Mouse (Mus musculus) MEL (cell line): ENCODE data around the gene Kif19a. TPM values are rescaled to one million over a fixed set of nuclear protein-coding genes. Genes with fewer than 3 reads are reported as not detected.

Source experiments
- DNase-seq: peaks from one replicate; pipeline ENCODE4 v3.0.0; 2011; ENCODE audit warnings: low read depth, low spot score
- H3K27ac ChIP-seq: 2 replicates; pipeline ENCODE4 v1.5.1; 2012; ENCODE audit warnings: low read depth, mild to moderate bottlenecking, control low read depth, low read length, moderate library complexity; ENCODE audit not compliant: control insufficient read depth
- H3K27me3 ChIP-seq, 2 experiments: fragments of 150-350 bp in 1 of 2; sonication (generic) in 1 of 2; 2 replicates each; pipeline ENCODE4 v1.6.1; 2012; ENCODE audit warnings: low read length in 2 of 2, mild to moderate bottlenecking in 2 of 2, improper control_type of control experiment in 1 of 2, moderate library complexity in 1 of 2; ENCODE audit not compliant: insufficient read depth in 2 of 2, control insufficient read depth in 1 of 2
- H3K36me3 ChIP-seq, 2 experiments: 2 replicates each; pipeline ENCODE4 v1.6.1; 2012 to 2014; ENCODE audit warnings: low read length in 2 of 2, improper control_type of control experiment in 1 of 2, inconsistent platforms in 1 of 2, mild to moderate bottlenecking in 1 of 2; ENCODE audit not compliant: insufficient read depth in 2 of 2, control insufficient read depth in 1 of 2
- H3K4me1 ChIP-seq, 2 experiments: fragments of 150-350 bp in 1 of 2; sonication (generic) in 1 of 2; 2 replicates each; pipeline ENCODE4 v1.6.1; 2012; ENCODE audit warnings: low read length in 2 of 2, improper control_type of control experiment in 1 of 2, mild to moderate bottlenecking in 1 of 2; ENCODE audit not compliant: insufficient read depth in 2 of 2, control insufficient read depth in 1 of 2
- H3K4me3 ChIP-seq, 2 experiments: fragments of 150-350 bp in 1 of 2; sonication (generic) in 1 of 2; 2 replicates each; pipeline ENCODE4 v1.5.1; 2012; ENCODE audit warnings: low read depth in 2 of 2, low read length in 2 of 2, mild to moderate bottlenecking in 2 of 2, moderate library complexity in 2 of 2, control low read depth in 1 of 2, improper control_type of control experiment in 1 of 2; ENCODE audit not compliant: control insufficient read depth in 1 of 2, insufficient read depth in 1 of 2
- H3K79me2 ChIP-seq: 2 replicates; pipeline ENCODE4 v1.6.1; 2012; ENCODE audit warnings: mild to moderate bottlenecking, low read length, moderate library complexity; ENCODE audit not compliant: control insufficient read depth, poor library complexity, insufficient read depth
- H3K9ac ChIP-seq: 2 replicates; pipeline ENCODE4 v1.6.1; 2012; ENCODE audit warnings: low read depth, mild to moderate bottlenecking, control low read depth, low read length, moderate library complexity; ENCODE audit not compliant: control insufficient read depth, poor library complexity, severe bottlenecking
- H3K9me3 ChIP-seq: fragments of 150-350 bp; sonication (generic); replicated peaks from 2 replicates; pipeline ENCODE4 v1.6.1; 2012; ENCODE audit warnings: mild to moderate bottlenecking, low read length, improper control_type of control experiment, moderate library complexity; ENCODE audit not compliant: insufficient read depth
- BHLHE40 ChIP-seq: IDR thresholded peaks from 2 replicates; pipeline ENCODE4 v1.6.1; 2012; ENCODE audit warnings: low read depth, mild to moderate bottlenecking, inconsistent platforms, low read length, improper control_type of control experiment, borderline replicate concordance
- CHD1 ChIP-seq: IDR thresholded peaks from 2 replicates; pipeline ENCODE4 v1.6.1; 2012; ENCODE audit warnings: low read depth, mild to moderate bottlenecking, inconsistent platforms, low read length, improper control_type of control experiment
- CHD2 ChIP-seq: IDR thresholded peaks from 2 replicates; pipeline ENCODE4 v1.6.1; 2011; ENCODE audit warnings: low read length, improper control_type of control experiment
- CTCF ChIP-seq, 3 experiments: IDR thresholded peaks in 2 of 3; conservative IDR thresholded peaks in 1 of 3; 2 replicates each; pipeline ENCODE4 v1.5.1; 2011 to 2012; ENCODE audit warnings: low read length in 3 of 3, low read depth in 2 of 3, mild to moderate bottlenecking in 2 of 3, improper control_type of control experiment in 1 of 3, inconsistent platforms in 1 of 3, mixed read lengths in 1 of 3, moderate library complexity in 1 of 3; ENCODE audit not compliant: control insufficient read depth in 1 of 3, insufficient read depth in 1 of 3, poor library complexity in 1 of 3, severe bottlenecking in 1 of 3
- E2F4 ChIP-seq: IDR thresholded peaks from 2 replicates; pipeline ENCODE4 v1.6.1; 2011; ENCODE audit warnings: low read depth, low read length, improper control_type of control experiment, borderline replicate concordance
- ELF1 ChIP-seq: IDR thresholded peaks from 2 replicates; pipeline ENCODE4 v1.6.1; 2014; ENCODE audit warnings: low read depth, mild to moderate bottlenecking, inconsistent platforms, low read length, improper control_type of control experiment, moderate library complexity
- EP300 ChIP-seq, 2 experiments: IDR thresholded peaks; 2 replicates each; pipeline ENCODE4 v1.6.1; 2011; ENCODE audit warnings: improper control_type of control experiment in 2 of 2, low read length in 2 of 2, low read depth in 1 of 2, mild to moderate bottlenecking in 1 of 2
- JUND ChIP-seq: IDR thresholded peaks from 2 replicates; pipeline ENCODE4 v1.6.1; 2011; ENCODE audit warnings: low read depth, mild to moderate bottlenecking, improper control_type of control experiment, low read length
- KAT2A ChIP-seq: conservative IDR thresholded peaks from 2 replicates; pipeline ENCODE4 v1.6.1; 2012; ENCODE audit warnings: low read depth, low read length, improper control_type of control experiment, inconsistent platforms
- MAFK ChIP-seq: IDR thresholded peaks from 2 replicates; pipeline ENCODE4 v1.6.1; 2011; ENCODE audit warnings: low read depth, mild to moderate bottlenecking, low read length, improper control_type of control experiment, borderline replicate concordance
- MEF2A ChIP-seq: IDR thresholded peaks from 2 replicates; pipeline ENCODE4 v1.6.1; 2014; ENCODE audit warnings: low read depth, mild to moderate bottlenecking, inconsistent platforms, low read length, improper control_type of control experiment; ENCODE audit not compliant: poor library complexity, insufficient replicate concordance, severe bottlenecking; ENCODE audit errors: extremely low read depth
- MXI1 ChIP-seq: IDR thresholded peaks from 2 replicates; pipeline ENCODE4 v1.6.1; 2011; ENCODE audit warnings: mild to moderate bottlenecking, low read depth, low read length, improper control_type of control experiment
- MYB ChIP-seq: IDR thresholded peaks from 2 replicates; pipeline ENCODE4 v1.6.1; 2011; ENCODE audit warnings: mild to moderate bottlenecking, low read depth, low read length, improper control_type of control experiment
- MYC ChIP-seq: IDR thresholded peaks from 2 replicates; pipeline ENCODE4 v1.6.1; 2011; ENCODE audit warnings: low read depth, mild to moderate bottlenecking, low read length, improper control_type of control experiment, moderate library complexity
- NELFE ChIP-seq: IDR thresholded peaks from 2 replicates; pipeline ENCODE4 v1.6.1; 2011; ENCODE audit warnings: low read depth, low read length, improper control_type of control experiment
- NRF1 ChIP-seq: IDR thresholded peaks from 2 replicates; pipeline ENCODE4 v1.6.1; 2014; ENCODE audit warnings: low read depth, mild to moderate bottlenecking, inconsistent platforms, low read length, improper control_type of control experiment, moderate library complexity; ENCODE audit not compliant: poor library complexity, insufficient read depth, severe bottlenecking
- POLR2AphosphoS2 ChIP-seq: IDR thresholded peaks from 2 replicates; pipeline ENCODE4 v1.6.1; 2011; ENCODE audit warnings: low read length, improper control_type of control experiment
- RAD21 ChIP-seq: IDR thresholded peaks from 2 replicates; pipeline ENCODE4 v1.6.1; 2011; ENCODE audit warnings: mild to moderate bottlenecking, low read depth, low read length, improper control_type of control experiment
- RCOR1 ChIP-seq: IDR thresholded peaks from 2 replicates; pipeline ENCODE4 v1.6.1; 2012; ENCODE audit warnings: low read depth, mild to moderate bottlenecking, inconsistent platforms, low read length, improper control_type of control experiment
- SIN3A ChIP-seq: IDR thresholded peaks from 2 replicates; pipeline ENCODE4 v1.6.1; 2012; ENCODE audit warnings: low read length, improper control_type of control experiment, inconsistent platforms
- SMC3 ChIP-seq: IDR thresholded peaks from 2 replicates; pipeline ENCODE4 v1.6.1; 2011; ENCODE audit warnings: low read depth, low read length, improper control_type of control experiment
- TAL1 ChIP-seq: IDR thresholded peaks from 2 replicates; pipeline ENCODE4 v1.6.1; 2012; ENCODE audit warnings: mild to moderate bottlenecking, inconsistent platforms, low read length, moderate library complexity, mixed read lengths
- TBP ChIP-seq: IDR thresholded peaks from 2 replicates; pipeline ENCODE4 v1.8.0; 2011; ENCODE audit warnings: low read depth, low read length, improper control_type of control experiment
- ZC3H11A ChIP-seq: IDR thresholded peaks from 2 replicates; pipeline ENCODE4 v1.6.1; 2012; ENCODE audit warnings: low read depth, mild to moderate bottlenecking, inconsistent platforms, low read length, improper control_type of control experiment
- ZKSCAN1 ChIP-seq: IDR thresholded peaks from 2 replicates; pipeline ENCODE4 v1.6.1; 2012; ENCODE audit warnings: low read depth, mild to moderate bottlenecking, inconsistent platforms, low read length, improper control_type of control experiment, moderate library complexity
- ZNF384 ChIP-seq: IDR thresholded peaks from 2 replicates; pipeline ENCODE4 v1.6.1; 2012; ENCODE audit warnings: low read depth, mild to moderate bottlenecking, inconsistent platforms, low read length, improper control_type of control experiment
- polyA plus RNA-seq, 2 experiments: library from polyadenylated mRNA; stranded (reverse) in 1 of 2; unstranded in 1 of 2; fragments of >175 nt in 1 of 2; fragments of >200 nt in 1 of 2; gene quantifications; 2 replicates each; pipeline versions ENCODE4 v1.2.1 to v1.2.4; 2012; ENCODE audit warnings: low replicate concordance in 2 of 2, low read depth in 1 of 2; ENCODE audit not compliant: insufficient read length in 2 of 2, insufficient read depth in 1 of 2, missing spikeins in 1 of 2
- total RNA-seq: library from RNA; depleted of rRNA; stranded (reverse); fragments of 300-350 nt; gene quantifications from 2 replicates; pipeline ENCODE4 v1.2.3, GENCODE M21; 2012

Gene Kif19a
- total and polyA plus RNA-seq, 3 experiments = not detected

GRCm38 (mm10) chr11:114732890-114733289, 32.3 kb upstream of the Kif19a start:
- Histone ChIP-seq H3K27ac (no peak overlapping the region), H3K79me2 (no peaks in the 10 kb centered on the region), H3K4me1 (no peaks in the 10 kb centered on the region), H3K27me3 (no peaks in the 10 kb centered on the region), H3K9me3 (no peaks in the 10 kb centered on the region), H3K4me3 (no peak overlapping the region), H3K36me3 (no peaks in the 10 kb centered on the region), H3K9ac (no peak overlapping the region)
- DNase-seq = no peak
- TF ChIP-seq TAL1 (no peak), MAFK (no peak), TBP (no peak), BHLHE40 (no peak), JUND (no peak), RCOR1 (no peak), RAD21 (no peak), NELFE (no peak), SMC3 (no peak), CHD2 (no peak), KAT2A (no peak), E2F4 (no peak), POLR2AphosphoS2 (no peak), CHD1 (no peak), ELF1 (no peak), MXI1 (no peak), MYB (no peak), EP300 (IDR thresholded peaks at IDR 0.05; ENCODE audit: low read depth in 1 of 2, low read length in 2 of 2) (no peak), ZKSCAN1 (no peak), SIN3A (no peak)

- Histone ChIP-seq H3K4me3 (no peak overlapping the region), H3K9ac (no peak overlapping the region), H3K36me3 (no peaks in the 10 kb centered on the region), H3K9me3 (no peaks in the 10 kb centered on the region), H3K4me1 (no peaks in the 10 kb centered on the region), H3K27me3 (no peaks in the 10 kb centered on the region), H3K79me2 (no peaks in the 10 kb centered on the region), H3K27ac (no peak overlapping the region)
- no peak for TF ChIP-seq SIN3A
- TF ChIP-seq MYC = no peak
- TF ChIP-seq RAD21 = peak; percentile 1
- TF ChIP-seq NRF1 = no peak
- no peak for TF ChIP-seq MEF2A
- no peak for TF ChIP-seq ZNF384
- TF ChIP-seq ZC3H11A = no peak
- TF ChIP-seq CTCF (IDR thresholded peaks at IDR 0.05 in 2 of 3, conservative IDR thresholded peaks at IDR 0.05 in 1 of 3; ENCODE audit: control insufficient read depth in 1 of 3, insufficient read depth in 1 of 3, low read depth in 2 of 3, low read length in 3 of 3, poor library complexity in 1 of 3, severe bottlenecking in 1 of 3) = peak in 1 of 3 experiments; percentile 10; a peak in 1 of 6 replicates
- no peak for DNase-seq
Measured at GRCm38 (mm10) chr11:114736111-114736510, 29.1 kb upstream of the Kif19a start.
